ENCODE assay signal across 12 mouse cellular contexts in the genomic region with DNA sequence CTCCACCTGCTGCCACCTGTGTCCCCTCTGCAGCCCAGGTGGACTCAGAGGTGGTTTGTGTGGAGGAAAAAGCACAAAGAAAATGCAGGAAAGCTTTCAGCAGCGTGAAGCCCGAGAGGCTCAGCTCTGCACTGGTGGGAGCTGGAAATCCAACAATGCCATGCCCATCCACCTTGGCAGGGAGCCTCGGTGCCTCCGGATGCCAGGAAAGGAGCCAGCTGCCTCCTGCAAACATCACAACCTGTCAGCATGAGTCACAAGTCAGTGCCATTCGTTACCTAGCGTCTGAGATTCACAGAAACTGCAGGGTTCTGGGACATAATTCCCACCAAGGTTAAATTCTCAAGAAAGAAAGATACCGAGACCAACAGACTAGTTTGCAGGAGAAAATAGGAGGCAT.
DNase-seq lines count a peak whose midpoint lies in the region; ATAC-seq lines count a peak whose summit lies in the region.
"Had no signal": no experiment of that assay in that cellular context is flagged by ENCODE, and none has a peak within 500 bp of the region (broad histone marks: within the 10 kb centered on the region; RNA-seq: fewer than 3 reads in every experiment).

No protein-coding gene starts in this region.

- no peaks in the 10 kb centered on the region for H3K27me3 ChIP-seq in forebrain, embryonic 15.5 days
- H3K27me3 ChIP-seq in forebrain, embryonic 12.5 days, result 0 out of 2 replicates have a peak, but pooled peaks cover 5% of the 10 kb centered on the region
- H3K27me3 ChIP-seq: embryonic facial prominence, embryonic 13.5 days; limb, embryonic 12.5 days; midbrain, embryonic 12.5 days had no signal

- no peak for ATAC-seq in forebrain, embryonic 15.5 days (replicated peaks)
- ATAC-seq in forebrain, embryonic 12.5 days (ENCODE audit: low FRiP score), result no peak

- no peak overlapping the region for H3K27ac ChIP-seq in forebrain, embryonic 15.5 days (replicated peaks)
- no peak overlapping the region for H3K27ac ChIP-seq in forebrain, embryonic 12.5 days
- H3K27ac ChIP-seq: embryonic facial prominence, embryonic 13.5 days; heart, embryonic 15.5 days; limb, embryonic 12.5 days; midbrain, embryonic 12.5 days had no signal

- DNase-seq in left cerebral cortex, adult 11 months (ENCODE audit: low spot score), result peak; percentile 36
- DNase-seq in left cerebral cortex, postnatal 10 days (ENCODE audit: extremely low spot score in 1 of 2, low spot score in 2 of 2), result no peak
- DNase-seq in left cerebral cortex, postnatal 36 days (ENCODE audit: low spot score in 2 of 2), result peak; percentile 24 to 56
- DNase-seq in telencephalon, adult 2 months (ENCODE audit: low read depth, low spot score), result peak; percentile 18
- DNase-seq in spleen, adult 12 weeks (ENCODE audit: low spot score), result no peak
- no peak for DNase-seq in embryo, embryonic 10.5 days (ENCODE audit: low spot score)

- H3K9ac ChIP-seq in forebrain, embryonic 15.5 days (replicated peaks), result 0 out of 2 replicates have a peak overlapping the region, but pooled peaks have one; percentile 5
- no peak overlapping the region for H3K9ac ChIP-seq in forebrain, embryonic 12.5 days
- H3K9ac ChIP-seq: embryonic facial prominence, embryonic 13.5 days; heart, embryonic 15.5 days; limb, embryonic 12.5 days; midbrain, embryonic 12.5 days had no signal

- intact Hi-C loops in left cerebral cortex, postnatal 10 days (cut with DNase I), result no loop called here
- intact Hi-C loops in left cerebral cortex, postnatal 36 days (cut with DNase I), result no loop called here

- 43% methylated on average over 7 of the region's 7 CpGs for WGBS in forebrain, embryonic 15.5 days
- WGBS in forebrain, embryonic 12.5 days, result 82% methylated on average over 7 of the region's 7 CpGs

- no peak overlapping the region for H3K4me3 ChIP-seq in forebrain, embryonic 15.5 days
- H3K4me3 ChIP-seq in forebrain, embryonic 12.5 days (replicated peaks), result no peak overlapping the region
- H3K4me3 ChIP-seq: embryonic facial prominence, embryonic 13.5 days; heart, embryonic 15.5 days; limb, embryonic 12.5 days; midbrain, embryonic 12.5 days had no signal

- peaks cover 21% of the 10 kb centered on the region for H3K4me1 ChIP-seq in forebrain, embryonic 15.5 days
- peaks cover 28% of the 10 kb centered on the region for H3K4me1 ChIP-seq in forebrain, embryonic 12.5 days

- no peak overlapping the region for H3K4me2 ChIP-seq in forebrain, embryonic 15.5 days (replicated peaks)
- no peak overlapping the region for H3K4me2 ChIP-seq in forebrain, embryonic 12.5 days
- H3K4me2 ChIP-seq: embryonic facial prominence, embryonic 13.5 days; heart, embryonic 15.5 days; limb, embryonic 12.5 days; midbrain, embryonic 12.5 days had no signal

- H3K36me3 ChIP-seq in forebrain, embryonic 15.5 days, result no peaks in the 10 kb centered on the region
- no peaks in the 10 kb centered on the region for H3K36me3 ChIP-seq in forebrain, embryonic 12.5 days (replicated peaks)
- H3K36me3 ChIP-seq: embryonic facial prominence, embryonic 13.5 days; heart, embryonic 15.5 days; limb, embryonic 12.5 days; midbrain, embryonic 12.5 days had no signal

- no peaks in the 10 kb centered on the region for H3K9me3 ChIP-seq in forebrain, embryonic 15.5 days
- no peaks in the 10 kb centered on the region for H3K9me3 ChIP-seq in forebrain, embryonic 12.5 days
- H3K9me3 ChIP-seq: embryonic facial prominence, embryonic 13.5 days; heart, embryonic 15.5 days; limb, embryonic 12.5 days; midbrain, embryonic 12.5 days had no signal

Comparison
In these comparisons a context has a peak if more than half of its experiments do, and no peak if none do; other contexts are left out.
1. DNase-seq: peak in left cerebral cortex, adult 11 months (single experiment), left cerebral cortex, postnatal 36 days (2 of 2) and telencephalon, adult 2 months (single experiment); none in left cerebral cortex, postnatal 10 days (0 of 2), spleen, adult 12 weeks (single experiment) and embryo, embryonic 10.5 days (single experiment).